Mouse (Mus musculus) brain, embryonic 14.5 days (tissue): ENCODE results near the gene Nadsyn1. TPM values are rescaled to one million over a fixed set of nuclear protein-coding genes. Genes with fewer than 3 reads are reported as not detected.

ENCODE experiments used
- DNase-seq: peaks from one replicate; pipeline ENCODE4 v3.0.0-alpha.2; 2011; ENCODE audit warnings: low read depth
- CTCF ChIP-seq: fragments of 200-500 bp; IDR thresholded peaks from 2 replicates; pipeline ENCODE4 v1.5.1; 2012; ENCODE audit warnings: inconsistent platforms, mild to moderate bottlenecking, moderate library complexity, borderline replicate concordance; ENCODE audit not compliant: insufficient read depth, insufficient read length; ENCODE audit errors: extremely low read depth
- POLR2A ChIP-seq: fragments of 200-500 bp; IDR thresholded peaks from 2 replicates; pipeline ENCODE4 v1.6.1; 2012; ENCODE audit warnings: mild to moderate bottlenecking, inconsistent platforms, borderline replicate concordance; ENCODE audit not compliant: poor library complexity, insufficient read depth, insufficient read length, severe bottlenecking; ENCODE audit errors: extremely low read depth
- polyA plus RNA-seq: library from polyadenylated mRNA; depleted of rRNA; stranded (reverse); fragments of >200 nt; gene quantifications from 2 replicates; pipeline ENCODE4 v1.2.3, GENCODE M21; 2012

Gene Nadsyn1
- polyA plus RNA-seq, 1 experiment, result 11.7 TPM

DNA sequence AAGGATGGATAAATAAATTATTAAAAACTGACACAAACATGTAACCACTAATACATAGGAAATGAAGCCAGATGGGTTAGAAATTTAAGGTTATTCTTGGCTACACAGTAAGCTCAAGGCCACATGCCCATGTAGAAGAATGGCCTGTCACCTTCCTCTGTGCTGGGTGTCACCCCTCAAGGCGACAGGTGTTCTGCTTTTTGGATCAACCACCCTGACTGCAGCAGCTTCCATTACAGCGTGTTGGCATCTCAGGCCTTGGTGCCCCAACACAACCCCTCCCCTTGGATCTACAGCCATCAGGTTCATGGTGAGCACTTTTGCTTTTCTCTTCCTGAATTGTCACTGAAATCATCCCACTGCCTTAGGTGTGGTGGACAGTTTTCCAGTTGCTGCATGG is 10.0 kb upstream of the Nadsyn1 start:
- TF ChIP-seq CTCF, result no peak
- TF ChIP-seq POLR2A, result no peak
- no peak for DNase-seq

DNA sequence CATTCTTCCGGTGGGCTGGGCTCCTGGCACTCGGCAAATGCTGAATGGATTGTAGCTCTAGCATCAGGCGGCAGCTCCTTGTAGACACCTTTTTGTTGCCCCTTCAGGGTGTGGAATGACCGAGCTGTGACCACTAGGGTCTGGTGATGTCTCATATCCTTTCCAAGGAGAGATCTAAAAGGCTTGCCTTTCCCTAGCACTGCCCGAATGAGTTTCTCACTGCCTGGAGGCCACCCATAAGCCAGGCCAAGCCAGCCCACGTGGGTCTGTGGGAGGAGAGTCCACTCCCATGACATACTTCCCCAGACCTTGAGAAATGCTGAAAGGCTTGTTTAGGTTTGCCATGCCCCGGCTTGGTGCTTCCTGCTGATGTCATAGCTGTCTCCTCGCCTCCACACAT is 9.5 kb upstream of the Nadsyn1 start:
- no peak for DNase-seq
- no peak for TF ChIP-seq CTCF
- TF ChIP-seq POLR2A, result no peak

DNA sequence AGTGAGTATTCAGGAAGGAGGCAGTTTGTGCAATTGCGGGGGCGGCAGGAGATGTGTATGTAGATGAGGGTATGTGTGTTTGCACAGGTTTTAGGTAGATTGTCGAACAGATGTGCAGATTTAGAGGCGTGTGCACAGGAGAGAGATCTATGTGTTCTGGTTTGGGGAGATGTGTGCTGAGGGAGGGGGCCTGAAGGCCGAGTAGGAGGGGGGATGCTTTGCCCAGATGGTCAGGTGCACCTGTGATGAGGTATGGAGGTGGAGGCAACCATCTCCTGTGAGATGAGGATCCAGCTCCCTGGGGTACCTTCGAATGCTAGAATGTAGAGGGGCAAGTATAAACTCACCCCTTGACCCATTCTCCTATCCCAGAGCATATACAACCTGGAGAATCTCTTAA is 7.8 kb upstream of the Nadsyn1 start:
- no peak for DNase-seq
- TF ChIP-seq CTCF, result no peak
- TF ChIP-seq POLR2A, result no peak

DNA sequence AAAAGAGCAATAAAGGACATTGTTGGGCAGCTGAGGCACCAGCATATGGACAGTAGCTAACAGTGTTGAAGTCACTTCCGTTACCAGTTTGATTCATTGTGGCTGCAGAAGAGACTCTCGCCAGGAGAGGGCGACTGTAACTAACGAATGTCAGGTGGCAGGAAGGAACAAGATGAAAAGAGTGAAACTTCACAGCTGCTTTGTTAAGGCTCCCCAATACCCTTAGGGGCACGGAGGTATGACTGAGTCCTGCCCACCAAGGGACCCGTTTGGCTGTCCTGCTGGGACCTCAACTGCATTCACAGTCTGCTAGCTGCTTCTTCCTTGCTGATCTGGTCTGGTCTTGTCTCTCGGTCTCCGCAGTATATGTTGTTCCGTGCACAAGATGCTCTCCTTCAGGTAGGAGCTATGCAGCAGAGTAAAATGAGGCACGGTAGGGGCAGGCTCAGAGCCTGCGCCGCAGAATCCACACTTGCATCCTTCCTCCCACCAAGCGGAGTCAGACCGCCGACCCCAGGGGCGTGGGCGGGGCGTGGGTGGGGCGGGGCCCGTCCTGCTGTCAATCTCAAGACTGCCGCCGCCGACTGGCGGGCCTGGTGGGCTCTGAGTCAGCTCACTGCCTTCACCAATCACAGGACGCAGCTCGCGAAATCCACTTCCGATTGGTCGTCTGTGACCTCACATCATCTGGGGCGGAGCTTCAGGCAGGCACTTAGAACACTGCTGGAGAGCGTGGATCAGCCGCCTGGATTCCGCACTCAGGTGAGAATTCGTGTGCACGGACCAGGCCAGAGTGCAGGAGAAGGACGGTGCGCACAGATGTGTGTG is 7.1 kb upstream of the Nadsyn1 start:
- TF ChIP-seq POLR2A, result peak; percentile 24; the same call in 1 of the 2 replicates
- TF ChIP-seq CTCF, result peak; percentile 88
- peak; percentile 100 for DNase-seq

DNA sequence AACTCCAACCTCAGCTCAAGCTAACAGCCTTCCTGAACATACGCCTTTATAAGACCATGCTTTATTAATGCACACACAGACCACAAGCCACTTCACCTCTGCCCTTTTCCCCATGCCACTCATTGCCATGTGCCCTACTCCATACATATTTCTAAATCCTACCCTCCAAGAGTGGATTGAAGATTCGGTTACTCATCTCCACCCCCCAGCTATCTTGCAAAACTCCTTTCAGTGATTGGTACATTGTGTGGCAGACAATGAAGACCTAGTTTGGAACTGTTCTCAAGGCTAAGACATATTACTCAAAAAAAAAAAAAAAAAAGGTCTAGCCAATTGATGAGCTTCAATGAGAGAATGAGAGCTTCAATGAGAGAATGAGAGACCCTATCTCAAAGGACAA is 4.3 kb upstream of the Nadsyn1 start:
- no peak for DNase-seq
- TF ChIP-seq POLR2A, result no peak
- no peak for TF ChIP-seq CTCF

DNA sequence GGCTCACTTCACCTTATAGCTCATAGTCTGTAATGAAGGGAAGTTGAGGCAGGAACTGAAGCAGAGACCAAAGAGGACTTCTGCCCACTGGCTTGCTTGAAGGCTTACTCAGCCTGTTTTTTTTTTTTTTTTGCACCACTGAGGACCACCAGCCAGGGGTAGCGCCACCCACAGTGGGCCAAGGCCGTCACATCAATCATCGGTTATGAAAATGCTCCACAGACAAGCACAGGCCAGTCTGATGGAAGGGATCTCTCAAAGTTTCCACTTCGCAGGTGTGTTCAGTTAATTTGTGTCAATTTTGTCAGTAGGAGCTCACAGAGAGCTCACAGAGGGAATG is 587 bp upstream of the Nadsyn1 start:
- no peak for TF ChIP-seq CTCF
- no peak for TF ChIP-seq POLR2A
- DNase-seq, result no peak

DNA sequence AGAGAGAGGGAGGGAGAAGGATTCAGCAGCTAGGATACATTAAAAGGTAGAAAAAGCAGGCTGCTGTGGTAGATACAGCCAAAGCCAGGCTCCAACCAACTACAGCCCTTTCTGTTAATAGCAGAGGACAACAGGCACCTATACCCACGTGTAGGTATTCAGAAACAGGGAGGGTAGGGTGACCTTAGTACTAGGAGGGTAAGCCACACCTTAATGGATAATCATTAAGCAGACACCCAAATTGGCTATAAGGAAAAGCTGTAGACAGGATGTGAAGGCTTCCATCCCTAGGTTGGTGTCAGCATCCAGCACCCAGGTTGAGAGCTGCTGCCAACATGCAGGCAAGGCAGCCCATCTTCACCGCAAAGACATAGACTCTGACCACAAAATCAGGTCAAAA is 1.4 kb downstream of the Nadsyn1 start:
- no peak for DNase-seq
- TF ChIP-seq POLR2A, result no peak
- no peak for TF ChIP-seq CTCF

DNA sequence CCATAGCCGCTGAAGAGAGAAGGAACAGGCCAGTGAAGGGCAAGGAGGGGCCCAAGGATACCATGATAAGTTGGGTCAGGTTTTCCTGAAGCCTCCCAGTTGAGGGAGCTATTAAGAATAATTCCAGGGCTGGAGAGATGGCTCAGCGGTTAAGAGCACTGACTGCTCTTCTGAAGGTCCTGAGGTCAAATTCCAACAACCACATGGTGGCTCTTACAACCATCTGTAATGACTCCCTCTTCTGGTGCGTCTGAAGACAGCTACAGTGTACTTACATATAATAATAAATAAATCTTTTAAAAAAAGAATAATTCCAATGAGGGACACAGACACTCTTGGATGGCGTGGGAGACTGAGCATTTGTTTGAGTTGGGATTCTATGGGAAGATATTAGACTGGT is 3.4 kb downstream of the Nadsyn1 start:
- no peak for TF ChIP-seq CTCF
- TF ChIP-seq POLR2A, result no peak
- DNase-seq, result no peak

DNA sequence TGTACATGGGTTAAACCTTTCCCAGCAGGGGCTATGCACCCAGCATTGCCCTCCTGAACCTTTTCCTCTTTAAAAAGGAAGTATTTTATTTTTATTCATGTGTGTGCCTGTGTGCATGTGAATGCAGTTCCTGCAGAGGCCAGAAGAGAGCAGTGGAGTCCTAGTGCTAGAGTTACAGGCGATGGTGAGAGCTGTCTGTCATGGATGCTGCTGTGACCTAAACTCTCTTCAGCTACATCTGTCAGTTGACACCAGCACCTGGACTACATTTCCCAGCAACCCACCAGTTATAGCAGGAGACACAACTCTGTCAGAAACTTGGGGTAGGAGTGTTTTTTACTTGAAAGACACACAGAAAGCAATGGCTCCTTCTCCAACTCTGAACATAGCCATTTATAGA is 13.7 kb downstream of the Nadsyn1 start:
- TF ChIP-seq POLR2A, result no peak
- TF ChIP-seq CTCF, result peak; percentile 46; the same call in 1 of the 2 replicates
- DNase-seq, result peak; percentile 15

DNA sequence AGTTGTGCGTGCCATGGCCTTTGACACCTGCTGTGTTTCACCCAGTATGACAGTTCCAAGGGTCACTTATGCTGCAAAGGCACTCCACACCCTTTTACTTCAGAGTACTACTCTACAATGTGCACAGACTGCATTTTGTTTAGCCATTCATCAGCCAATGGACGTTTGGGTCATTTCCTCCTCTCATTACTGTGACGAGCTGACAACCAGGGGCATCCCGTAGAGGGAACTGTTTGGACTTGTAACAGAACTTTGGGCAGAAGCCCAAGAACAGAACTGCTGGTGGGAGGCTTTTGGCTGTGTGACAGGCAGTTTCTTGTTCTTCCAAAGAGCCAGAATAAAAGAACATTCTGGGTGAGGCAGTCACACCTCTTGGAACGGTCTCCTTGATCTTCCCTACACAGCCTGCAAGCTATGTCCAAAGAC is 17.4 kb downstream of the Nadsyn1 start:
- peak; percentile 73 for DNase-seq
- TF ChIP-seq CTCF (no peak), POLR2A (no peak)

DNA sequence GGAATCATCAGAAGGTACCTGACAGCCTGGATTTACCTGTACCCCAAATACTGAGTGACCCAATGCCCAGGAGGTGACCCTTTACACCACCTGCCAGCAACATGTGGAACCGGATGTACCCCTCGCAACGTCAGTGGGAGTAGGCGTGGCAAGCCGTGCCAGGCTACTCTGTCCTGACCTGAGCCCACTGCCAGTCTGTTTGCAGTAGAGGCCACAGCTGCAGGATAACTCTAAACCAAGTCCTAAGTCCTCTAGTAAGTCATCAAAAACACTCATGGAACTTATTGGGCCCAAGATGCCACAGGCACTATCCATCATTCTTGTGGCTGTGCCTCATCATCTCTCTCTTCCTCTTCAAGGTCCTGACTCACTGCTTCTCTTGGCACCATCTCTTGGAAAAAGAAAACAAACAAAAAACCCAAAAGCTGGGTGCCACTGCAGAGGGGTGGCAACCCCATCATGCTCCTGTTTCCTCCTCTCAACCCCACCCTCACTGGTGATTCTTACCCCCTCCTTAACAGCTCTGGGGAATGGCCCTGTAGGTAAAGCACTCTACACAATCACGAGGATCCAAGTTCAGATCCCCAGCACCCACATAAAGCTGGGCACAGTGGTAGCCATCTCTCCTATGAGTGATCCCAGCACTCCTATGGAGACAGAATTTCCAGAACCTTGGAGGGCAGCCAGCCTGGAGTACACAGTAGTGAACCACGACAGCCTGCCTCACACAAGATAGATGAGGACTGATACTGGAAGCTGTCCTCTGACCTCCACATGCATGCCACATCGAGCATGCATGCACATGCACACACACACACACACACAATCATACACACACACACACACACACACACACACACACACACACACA is 21.2 kb downstream of the Nadsyn1 start:
- DNase-seq, result no peak

More for the DNA sequence above, 21.2 kb downstream of the Nadsyn1 start:
- TF ChIP-seq CTCF (no peak), POLR2A (no peak)
